Mouse (Mus musculus) adrenal gland, adult 2 months (tissue): ENCODE results near the gene Rdm1. TPM values are rescaled to one million over a fixed set of nuclear protein-coding genes. Genes with fewer than 3 reads are reported as not detected.
"Not testable (repeated sequence)": the region's sequence is repeated elsewhere in the genome, so short reads cannot be mapped to it uniquely, and the experiment has no call there.

Experiments used
- DNase-seq: peaks from one replicate; pipeline ENCODE4 v3.0.0; 2021
- polyA plus RNA-seq: library from polyadenylated mRNA; depleted of rRNA; stranded (reverse); fragments of >200 nt; gene quantifications from 2 replicates; pipeline ENCODE4 v1.2.3, GENCODE M21; 2012
- total RNA-seq, 2 experiments: library from RNA; stranded (reverse); gene quantifications; 2 replicates each; pipeline ENCODE4 v1.2.3; 2021

Rdm1 gene
- total and polyA plus RNA-seq, 3 experiments, result 17.5 to 29.8 (median 28.7) TPM

DNA sequence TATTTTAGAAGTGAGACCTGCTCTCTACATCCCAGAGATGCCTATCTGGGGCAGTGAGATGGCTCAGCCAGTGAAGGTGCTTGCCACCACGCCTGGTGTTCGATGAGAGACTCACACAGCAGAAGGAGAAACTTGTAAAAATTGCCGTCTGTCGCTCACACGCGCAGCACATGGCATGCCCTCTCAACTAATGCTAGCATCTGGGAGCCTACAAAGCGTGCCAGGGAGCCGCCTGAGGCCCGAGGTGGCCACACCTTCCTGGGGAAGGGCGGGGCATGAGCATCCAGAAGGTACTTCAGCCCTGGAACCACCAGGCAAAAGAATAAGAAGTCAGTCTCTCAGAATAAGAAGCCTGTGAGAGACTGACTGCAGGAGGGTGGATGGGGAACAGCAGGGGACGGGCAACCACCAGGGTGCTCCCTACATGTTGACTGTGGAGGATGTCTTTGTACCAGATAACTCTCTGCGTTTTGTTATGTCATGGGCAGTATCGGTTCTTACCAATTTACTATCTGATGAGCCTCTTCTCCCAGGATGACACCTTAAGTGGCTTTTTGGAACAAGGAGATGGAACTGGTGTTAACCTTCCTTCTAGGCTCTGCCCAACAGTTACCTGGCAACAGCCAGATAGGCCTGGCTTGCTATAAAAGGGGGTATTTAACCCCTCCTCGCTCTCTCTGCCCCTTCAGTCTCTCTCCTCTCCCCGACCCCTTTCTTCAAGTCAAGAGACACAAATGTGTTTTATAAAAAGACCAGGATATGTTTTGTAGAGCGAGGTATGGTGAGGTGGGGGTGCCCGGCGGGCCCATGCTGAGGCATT, 9.8 kb upstream of the Rdm1 start:
- DNase-seq, result no peak

DNA sequence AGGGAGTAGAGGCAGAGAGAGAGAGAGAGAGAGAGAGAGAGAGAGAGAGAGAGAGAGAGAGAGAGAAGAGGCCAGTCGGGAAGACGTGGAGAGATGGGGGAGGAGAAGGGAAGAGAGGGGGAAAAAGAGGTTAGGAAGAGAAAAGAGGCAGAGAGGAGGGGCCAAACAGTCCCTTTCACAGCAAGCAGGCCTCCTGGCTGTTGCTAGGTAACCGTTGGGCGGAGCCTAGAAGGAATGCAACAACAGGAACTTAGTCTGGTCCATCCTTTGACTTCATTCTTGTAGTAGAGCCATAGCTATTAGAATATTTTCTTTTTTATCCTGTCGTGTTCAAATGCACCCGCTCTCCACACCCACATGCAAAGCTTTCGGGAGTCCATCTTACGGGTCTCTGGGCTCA, 9.1 kb upstream of the Rdm1 start:
- peak; percentile 51 for DNase-seq

DNA sequence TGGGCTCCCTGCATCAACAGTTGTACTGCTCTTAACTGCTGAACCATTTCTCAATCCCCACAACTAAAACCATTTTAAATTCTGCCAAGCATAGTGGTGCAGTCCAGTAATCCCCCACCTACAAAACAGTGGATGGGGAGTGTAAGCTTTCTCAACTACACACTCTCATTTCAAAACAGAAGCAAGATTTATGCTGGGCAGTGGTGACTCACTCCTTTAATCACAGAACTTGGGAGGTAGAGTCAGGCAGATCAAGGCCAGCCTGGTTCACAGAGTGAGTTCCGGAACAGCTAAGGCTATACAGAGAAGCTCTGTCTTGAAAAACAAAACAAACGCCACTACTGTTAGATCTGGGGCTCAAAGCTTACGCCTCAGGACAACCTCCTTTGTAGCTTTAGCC, 8.4 kb upstream of the Rdm1 start:
- DNase-seq, result peak; percentile 71

DNA sequence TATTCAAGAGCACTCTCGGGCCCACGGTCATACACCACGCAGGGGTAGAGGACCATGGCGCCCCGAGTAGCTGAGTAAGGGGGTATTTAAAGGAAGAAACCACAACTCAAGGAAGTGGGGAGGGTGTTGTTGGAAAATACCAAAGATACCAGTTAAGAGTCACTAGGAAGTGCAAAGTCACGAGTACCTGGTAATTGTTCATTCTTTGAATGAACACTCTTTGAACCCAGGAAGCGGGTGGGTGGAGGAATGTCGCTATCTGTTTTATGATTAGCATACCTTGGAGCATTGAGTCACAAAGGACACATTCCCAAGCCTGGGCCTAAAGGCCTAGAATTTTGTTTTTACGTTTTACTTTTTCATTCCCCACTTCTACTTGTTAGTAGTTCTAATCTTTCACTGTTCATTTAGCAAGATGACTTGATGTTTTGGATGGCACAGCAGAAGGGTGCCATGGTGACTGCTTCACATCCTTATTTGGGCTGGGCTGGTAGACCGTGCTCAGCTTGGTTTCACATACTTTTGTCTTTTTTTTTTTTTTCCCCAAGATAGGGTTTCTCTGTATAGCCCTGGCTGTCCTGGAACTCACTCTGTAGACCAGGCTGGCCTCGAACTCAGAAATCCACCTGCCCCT, 6.9 kb upstream of the Rdm1 start:
- DNase-seq, result not testable (repeated sequence)

DNA sequence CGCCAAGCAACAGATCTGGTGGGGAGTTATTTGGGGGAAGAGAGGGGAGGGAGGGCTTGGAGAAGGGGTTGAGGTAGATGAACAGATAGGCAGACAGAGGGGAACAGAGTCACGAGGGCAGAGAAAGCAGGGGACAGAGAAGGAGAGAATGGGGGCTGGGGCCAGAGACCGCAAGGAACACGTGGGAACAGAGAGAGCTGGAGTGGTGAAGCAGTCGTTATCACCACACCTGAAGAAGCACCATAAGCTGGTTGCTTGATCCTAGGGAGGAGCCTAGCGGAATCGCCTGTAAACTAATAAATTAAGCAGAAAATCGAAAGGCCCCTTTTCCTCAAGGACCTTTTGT, 373 bp upstream of the Rdm1 start:
- no peak for DNase-seq

DNA sequence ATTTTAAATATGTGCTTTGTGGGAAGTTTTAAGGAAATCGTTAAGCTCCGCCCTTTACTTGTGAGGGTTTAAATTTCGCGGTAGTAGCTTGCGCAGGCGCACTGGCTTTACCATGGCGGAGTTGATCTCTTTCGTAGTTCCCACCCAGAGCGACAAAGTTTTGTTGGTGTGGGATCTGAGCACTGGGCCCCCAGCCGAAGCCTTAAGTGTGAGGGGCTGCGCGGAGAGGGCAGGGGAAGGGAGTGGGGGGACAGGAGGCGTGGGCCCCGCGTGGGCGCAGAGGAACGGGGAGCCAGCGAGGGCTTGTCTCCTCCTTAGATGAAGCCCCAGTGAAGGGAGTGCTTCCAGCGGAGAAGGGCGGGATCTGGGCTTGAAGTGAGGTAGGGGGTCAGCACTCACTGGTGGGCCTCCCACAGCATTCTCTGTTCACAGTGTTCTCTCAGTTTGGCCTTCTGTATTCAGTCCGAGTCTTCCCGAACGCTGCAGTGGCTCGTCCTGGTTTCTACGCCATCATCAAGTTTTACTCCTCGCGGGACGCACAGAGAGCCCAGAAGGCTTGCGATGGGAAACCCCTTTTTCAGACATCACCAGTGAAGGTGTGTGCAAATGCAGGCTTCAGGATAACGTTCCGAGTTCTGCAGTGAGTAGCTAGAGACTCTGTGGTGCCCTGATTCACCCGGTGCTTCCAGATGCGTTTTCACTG, 1.0 kb downstream of the Rdm1 start:
- peak; percentile 91 for DNase-seq

DNA sequence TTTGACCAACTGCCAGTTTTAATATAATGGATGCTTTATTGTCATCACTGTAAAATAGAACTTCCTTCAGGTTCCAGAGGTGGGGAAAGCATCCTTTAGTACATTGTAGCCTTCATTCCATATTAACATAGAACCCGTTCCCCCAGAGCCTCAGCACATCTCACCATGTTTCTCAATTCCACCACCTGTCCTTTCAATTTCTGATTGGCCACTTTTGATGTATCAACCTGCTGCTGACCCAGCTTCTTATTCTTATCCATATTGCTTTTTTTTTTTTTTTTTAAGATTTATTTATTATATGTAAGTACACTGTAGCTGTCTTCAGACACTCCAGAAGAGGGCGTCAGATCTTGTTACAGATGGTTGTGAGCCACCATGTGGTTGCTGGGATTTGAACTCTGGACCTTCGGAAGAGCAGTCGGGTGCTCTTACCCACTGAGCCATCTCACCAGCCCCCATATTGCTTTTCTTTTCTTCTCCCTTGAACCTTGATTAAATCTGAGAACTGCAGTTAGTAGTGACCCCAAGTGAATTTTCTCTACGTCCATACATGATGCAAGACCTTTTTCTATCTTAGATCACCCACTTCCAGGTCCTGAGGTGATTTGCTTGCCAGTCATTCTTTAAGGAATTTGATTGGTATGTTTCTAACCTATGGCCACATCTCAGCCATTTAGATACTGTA, 1.9 kb downstream of the Rdm1 start:
- not testable (repeated sequence) for DNase-seq

DNA sequence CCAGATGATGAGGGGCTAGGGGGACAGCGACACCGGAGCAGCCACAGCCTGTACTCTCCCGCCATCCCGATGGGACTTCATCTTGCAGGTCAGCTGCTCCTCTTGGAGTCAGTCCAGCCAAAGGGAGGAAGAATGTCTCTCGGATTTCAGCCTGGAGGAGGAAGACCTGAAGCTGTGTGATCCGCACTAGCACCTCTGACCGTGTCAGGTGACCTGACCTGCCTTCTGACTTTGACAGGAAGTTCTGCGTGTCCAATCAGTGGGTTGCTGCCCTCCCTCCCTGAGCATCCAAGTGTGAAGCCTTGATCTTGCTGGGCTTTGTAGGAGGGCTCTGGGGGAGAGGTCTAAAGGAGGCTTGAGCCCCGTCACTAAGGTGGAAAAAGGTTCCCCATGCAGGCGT, 8.7 kb downstream of the Rdm1 start:
- DNase-seq, result no peak

DNA sequence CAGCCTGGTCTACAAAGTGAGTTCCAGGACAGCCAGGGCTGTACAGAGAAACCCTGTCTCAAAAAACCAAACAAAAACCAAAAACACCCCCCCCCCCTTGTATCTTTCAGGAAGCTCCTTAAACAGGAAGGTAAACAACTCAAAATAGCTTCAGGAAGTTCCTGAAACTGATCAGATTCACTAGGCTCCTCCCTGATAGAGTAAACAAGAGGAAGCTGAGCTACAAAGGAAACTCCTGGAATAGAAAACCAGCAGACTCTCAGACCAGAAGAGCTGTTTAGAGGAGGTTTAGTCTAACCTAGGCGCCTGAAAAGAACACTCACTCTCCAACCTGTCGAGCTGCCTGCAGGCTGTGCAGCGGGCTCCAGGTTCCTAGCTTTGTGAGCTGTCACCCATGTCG, 12.8 kb downstream of the Rdm1 start:
- DNase-seq, result no peak

DNA sequence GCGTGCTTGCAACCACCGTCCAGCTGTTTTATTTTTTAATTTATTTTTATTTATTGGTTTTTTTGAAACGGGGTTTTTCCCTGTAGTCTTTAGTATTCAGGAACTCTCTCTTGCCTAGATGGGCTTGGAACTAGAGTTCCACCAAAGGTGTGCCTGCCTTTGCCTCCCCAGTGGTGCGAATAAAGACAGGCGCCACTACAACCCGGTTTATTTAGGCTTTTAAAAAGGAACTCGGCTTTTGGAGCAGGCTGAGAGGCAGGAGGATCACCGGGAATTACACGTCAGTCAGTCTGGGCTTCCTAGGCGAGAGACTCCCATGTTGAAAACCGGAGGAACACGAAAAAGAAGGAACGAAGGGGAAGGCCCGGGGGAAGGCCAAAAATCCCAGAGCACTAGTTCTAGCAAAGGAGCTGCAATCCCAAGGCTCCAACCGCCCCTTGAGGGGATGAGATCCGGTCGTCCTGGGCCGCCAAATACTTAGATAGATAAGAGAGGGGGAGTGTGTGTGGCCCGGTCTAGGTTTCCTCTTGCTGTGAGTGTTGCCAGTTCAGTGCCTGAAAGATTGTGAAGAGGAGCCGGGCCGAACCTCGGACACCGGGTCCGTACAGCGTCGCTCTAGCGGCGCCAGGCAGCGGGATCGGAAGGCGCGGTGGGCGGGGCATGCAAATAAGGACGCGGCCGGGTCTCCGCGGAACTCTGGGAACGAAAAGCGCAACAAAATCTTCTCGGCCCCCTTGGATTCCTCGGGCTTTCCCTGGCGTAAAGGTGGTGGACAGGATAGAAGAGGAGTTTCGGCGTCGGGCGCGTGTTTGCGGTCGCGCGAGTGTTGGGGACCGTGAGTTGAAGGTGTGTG, 14.1 kb downstream of the Rdm1 start:
- DNase-seq, result peak; percentile 84

DNA sequence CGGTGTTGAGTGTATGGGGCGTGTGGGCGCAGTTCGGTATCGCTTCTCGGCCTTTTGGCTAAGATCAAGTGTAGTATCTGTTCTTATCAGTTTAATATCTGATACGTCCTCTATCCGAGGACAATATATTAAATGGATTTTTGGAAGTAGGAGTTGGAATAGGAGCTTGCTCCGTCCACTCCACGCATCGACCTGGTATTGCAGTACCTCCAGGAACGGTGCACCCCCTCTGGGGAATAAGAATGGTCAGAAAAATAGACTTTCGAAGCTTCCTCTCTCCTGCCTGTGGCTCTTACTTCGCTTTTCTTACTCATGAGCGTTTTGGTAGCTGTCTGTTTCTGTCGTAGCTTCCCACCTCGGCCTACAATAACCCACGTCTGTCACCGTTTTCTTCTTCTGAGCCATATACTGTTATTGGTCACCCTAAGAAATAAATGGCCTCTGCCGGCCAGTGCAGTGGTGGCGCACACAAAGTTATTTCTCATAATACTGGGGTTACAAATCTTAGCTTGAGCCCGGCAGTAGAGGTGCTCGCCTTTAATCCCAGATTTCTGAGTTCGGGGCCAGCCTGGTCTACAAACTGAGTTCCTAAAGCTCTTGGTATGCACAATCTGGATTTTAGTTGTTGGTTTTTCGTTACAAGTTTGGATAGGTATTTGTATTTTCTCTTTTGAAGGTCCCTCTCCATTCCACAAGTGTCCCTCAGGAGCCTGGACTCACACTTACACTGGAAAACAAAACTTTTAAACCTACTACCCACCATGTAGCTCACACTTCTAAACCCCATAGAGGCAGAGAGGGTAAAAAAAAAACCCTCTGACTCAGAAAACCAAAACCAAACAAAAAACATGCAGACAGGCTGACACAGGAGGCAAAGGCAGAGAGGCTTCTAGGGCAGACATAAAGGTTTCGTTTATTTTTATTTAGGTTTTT, 15.0 kb downstream of the Rdm1 start:
- DNase-seq, result peak; percentile 43

DNA sequence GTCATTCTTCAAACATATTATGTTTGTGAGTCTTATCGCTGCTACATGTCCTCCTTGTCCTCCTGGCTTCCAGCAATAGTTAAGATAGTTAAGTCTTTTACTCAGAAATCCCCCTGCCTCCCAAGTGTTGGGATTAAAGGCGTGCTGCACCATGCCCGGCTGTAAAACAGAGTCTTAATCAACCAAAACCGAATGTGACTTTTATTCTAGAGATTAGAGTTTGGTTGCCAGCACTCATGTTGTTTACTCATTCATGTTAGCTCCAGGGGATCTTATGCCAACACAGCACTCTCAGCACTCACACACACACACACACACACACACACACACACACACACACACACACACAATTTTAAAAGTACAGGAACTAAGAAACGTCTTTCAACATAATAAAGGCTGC, 15.9 kb downstream of the Rdm1 start:
- no peak for DNase-seq

DNA sequence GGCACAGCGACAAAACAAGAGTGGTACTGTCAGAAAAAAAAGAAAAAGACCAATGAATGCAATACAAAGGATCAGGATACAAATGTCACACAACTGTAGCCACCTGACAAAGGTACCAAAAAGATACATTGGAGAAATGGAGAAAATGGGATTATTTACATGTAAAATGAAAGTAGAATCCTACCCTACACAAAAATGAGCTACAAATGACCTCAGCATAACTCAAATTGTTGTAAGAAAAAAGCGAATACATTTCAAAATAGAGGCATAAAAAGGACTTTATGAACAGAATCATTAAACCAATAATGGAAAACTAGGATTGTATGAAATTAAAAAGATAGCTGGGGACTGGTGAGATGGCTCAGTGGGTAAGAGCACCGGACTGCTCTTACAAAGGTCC, 17.6 kb downstream of the Rdm1 start:
- DNase-seq, result no peak

DNA sequence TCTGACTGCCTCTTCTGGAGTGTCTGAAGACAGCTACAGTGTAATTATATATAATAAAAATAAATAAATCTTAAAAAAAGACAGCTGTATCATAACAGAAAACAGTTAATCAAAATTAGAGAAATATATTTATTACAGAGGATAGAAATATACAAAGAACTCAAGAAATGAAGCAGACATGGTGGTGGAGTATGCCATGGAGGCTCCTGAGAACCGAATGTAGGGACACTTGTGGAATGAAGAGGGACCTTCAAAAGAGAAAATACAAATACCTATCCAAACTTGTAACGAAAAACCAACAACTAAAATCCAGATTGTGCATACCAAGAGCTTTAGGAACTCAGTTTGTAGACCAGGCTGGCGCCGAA, 18.0 kb downstream of the Rdm1 start:
- not testable (repeated sequence) for DNase-seq

DNA sequence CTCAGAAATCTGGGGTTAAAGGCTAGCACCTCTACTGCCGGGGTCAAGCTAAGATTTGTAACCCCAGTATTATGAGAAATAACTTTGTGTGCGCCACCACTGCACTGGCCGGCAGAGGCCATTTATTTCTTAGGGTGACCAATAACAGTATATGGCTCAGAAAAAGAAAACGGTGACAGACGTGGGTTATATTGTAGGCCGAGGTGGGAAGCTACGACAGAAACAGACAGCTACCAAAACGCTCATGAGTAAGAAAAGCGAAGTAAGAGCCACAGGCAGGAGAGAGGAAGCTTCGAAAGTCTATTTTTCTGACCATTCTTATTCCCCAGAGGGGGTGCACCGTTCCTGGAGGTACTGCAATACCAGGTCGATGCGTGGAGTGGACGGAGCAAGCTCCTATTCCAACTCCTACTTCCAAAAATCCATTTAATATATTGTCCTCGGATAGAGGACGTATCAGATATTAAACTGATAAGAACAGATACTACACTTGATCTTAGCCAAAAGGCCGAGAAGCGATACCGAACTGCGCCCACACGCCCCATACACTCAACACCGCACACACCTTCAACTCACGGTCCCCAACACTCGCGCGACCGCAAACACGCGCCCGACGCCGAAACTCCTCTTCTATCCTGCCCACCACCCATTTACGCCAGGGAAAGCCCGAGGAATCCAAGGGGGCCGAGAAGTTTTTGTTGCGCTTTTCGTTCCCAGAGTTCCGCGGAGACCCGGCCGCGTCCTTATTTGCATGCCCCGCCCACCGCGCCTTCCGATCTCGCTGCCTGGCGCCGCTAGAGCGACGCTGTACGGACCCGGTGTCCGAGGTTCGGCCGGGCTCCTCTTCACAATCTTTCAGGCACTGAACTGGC, 18.7 kb downstream of the Rdm1 start:
- DNase-seq, result peak; percentile 74

DNA sequence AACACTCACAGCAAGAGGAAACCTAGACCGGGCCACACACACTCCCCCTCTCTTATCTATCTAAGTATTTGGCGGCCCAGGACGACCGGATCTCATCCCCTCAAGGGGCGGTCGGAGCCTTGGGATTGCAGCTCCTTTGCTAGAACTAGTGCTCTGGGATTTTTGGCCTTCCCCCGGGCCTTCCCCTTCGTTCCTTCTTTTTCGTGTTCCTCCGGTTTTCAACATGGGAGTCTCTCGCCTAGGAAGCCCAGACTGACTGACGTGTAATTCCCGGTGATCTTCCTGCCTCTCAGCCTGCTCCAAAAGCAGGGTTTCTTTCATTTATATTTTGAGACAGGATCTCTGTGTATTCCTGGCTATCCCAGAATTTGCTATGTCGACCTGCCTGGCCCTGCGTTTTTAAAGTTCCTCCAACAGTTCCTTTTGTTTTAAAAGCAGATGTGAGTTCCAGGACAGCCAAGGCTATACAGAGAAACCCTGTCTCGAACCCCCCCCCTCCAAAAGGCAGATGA, 19.3 kb downstream of the Rdm1 start:
- DNase-seq, result not testable (repeated sequence)

DNA sequence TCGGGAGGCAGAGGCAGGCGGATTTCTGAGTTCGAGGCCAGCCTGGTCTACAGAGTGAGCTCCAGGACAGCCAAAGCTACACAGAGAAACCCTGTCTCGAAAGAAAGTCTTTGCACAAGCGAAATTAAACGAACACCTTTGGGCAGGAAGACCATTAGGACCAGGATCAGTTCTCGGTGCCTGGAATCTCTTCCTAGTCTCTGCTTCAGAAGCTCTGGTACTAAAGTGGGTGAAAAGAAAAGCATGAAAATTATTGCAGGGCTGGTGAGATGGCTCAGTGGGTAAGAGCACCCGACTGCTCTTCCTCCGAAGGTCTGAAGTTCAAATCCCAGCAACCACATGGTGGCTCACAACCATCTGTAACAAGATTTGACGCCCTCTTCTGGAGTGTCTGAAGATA, 20.1 kb downstream of the Rdm1 start:
- DNase-seq, result not testable (repeated sequence)

DNA sequence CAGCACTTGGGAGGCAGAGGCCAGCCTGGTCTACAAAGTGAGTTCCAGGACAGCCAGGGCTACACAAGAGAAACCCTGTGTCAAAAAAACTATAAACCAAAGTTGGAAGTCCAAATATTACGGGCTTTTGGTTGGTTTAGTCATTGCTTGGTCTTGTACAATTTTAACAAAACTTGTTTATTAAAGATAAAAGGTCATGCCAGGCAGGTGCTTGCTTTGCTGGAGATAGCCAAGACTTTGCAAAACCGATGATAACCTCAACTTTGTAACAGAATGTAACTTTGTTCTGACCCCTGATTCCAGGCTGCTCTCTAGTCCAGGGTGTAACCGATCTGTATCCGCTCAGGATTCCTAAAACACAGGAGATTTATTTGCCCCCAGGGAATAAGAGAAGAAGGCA, 29.4 kb downstream of the Rdm1 start:
- no peak for DNase-seq

DNA sequence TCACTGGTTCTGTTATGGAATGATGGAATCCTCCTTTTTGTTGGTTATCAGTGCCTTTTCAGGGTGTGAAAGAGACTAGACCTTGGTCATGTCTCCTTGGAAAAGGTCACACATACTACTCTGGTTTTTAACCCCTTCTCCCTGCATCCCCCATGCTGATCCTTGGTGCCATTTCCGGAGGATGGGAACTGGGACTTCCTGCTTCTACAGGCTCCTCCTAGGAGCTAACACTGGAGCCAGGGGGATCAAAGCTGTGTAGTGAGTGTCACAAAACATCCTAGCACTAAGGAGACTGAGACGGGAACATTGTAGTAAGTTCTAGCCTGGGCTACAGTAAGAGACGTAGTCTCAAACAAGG, 30.5 kb downstream of the Rdm1 start:
- no peak for DNase-seq
